Mouse (Mus musculus) CH12.LX (cell line): Measurements from ENCODE around the gene C8g. TPM values are rescaled to one million over a fixed set of nuclear protein-coding genes. Genes with fewer than 3 reads are reported as not detected.

Experiments
- DNase-seq: peaks from one replicate; pipeline ENCODE4 v3.0.0-alpha.2; 2013; ENCODE audit errors: extremely low read depth
- H3K27ac ChIP-seq: 2 replicates; pipeline ENCODE4 v1.5.1; 2012; ENCODE audit warnings: low read depth, mild to moderate bottlenecking, control low read depth, moderate library complexity; ENCODE audit not compliant: insufficient read depth
- H3K27me3 ChIP-seq: replicated peaks from 2 replicates; pipeline ENCODE3; 2012; ENCODE audit warnings: inconsistent platforms
- H3K36me3 ChIP-seq, 2 experiments: replicated peaks in 1 of 2; 2 replicates each; pipeline versions ENCODE3 to v1.6.1; 2012; ENCODE audit warnings: inconsistent platforms in 1 of 2, low read length in 1 of 2, mild to moderate bottlenecking in 1 of 2, mixed read lengths in 1 of 2, moderate library complexity in 1 of 2; ENCODE audit not compliant: control insufficient read depth in 1 of 2, insufficient read depth in 1 of 2
- H3K4me1 ChIP-seq, 2 experiments: 2 replicates each; pipeline ENCODE4 v1.6.1; 2012; ENCODE audit warnings: inconsistent platforms in 1 of 2, moderate library complexity in 1 of 2; ENCODE audit not compliant: insufficient read depth in 2 of 2, control insufficient read depth in 1 of 2
- H3K4me2 ChIP-seq: 2 replicates; pipeline ENCODE4 v1.6.1; 2012; ENCODE audit warnings: low read depth, mild to moderate bottlenecking, control low read depth; ENCODE audit not compliant: poor library complexity, insufficient read depth, severe bottlenecking
- H3K4me3 ChIP-seq, 3 experiments: fragments of 150-350 bp in 1 of 3; sonication (generic) in 1 of 3; replicated peaks in 1 of 3; 2 replicates each; pipeline versions ENCODE3 to v1.5.1; 2011 to 2012; ENCODE audit warnings: low read depth in 2 of 3, low read length in 2 of 3, mild to moderate bottlenecking in 2 of 3, moderate library complexity in 2 of 3, control low read depth in 1 of 3, improper control_type of control experiment in 1 of 3, inconsistent platforms in 1 of 3, mixed read lengths in 1 of 3; ENCODE audit not compliant: poor library complexity in 1 of 3
- H3K79me2 ChIP-seq: replicated peaks from 2 replicates; pipeline ENCODE4 v1.6.1; 2012; ENCODE audit warnings: mild to moderate bottlenecking, moderate library complexity; ENCODE audit not compliant: control insufficient read depth, poor library complexity, insufficient read depth, severe bottlenecking; ENCODE audit errors: extremely low read depth
- H3K9ac ChIP-seq: 2 replicates; pipeline ENCODE4 v1.6.1; 2012; ENCODE audit warnings: low read depth, mild to moderate bottlenecking, control low read depth, moderate library complexity; ENCODE audit not compliant: insufficient read depth
- H3K9me3 ChIP-seq: replicated peaks from 2 replicates; pipeline ENCODE3; 2012; ENCODE audit warnings: low read length, inconsistent platforms, mixed read lengths
- CTCF ChIP-seq, 2 experiments: IDR thresholded peaks in 1 of 2; conservative IDR thresholded peaks in 1 of 2; 2 replicates each; pipeline ENCODE4 v1.5.1; 2011 to 2012; ENCODE audit warnings: low read depth in 2 of 2, low read length in 2 of 2, improper control_type of control experiment in 1 of 2, inconsistent platforms in 1 of 2, mild to moderate bottlenecking in 1 of 2, moderate library complexity in 1 of 2
- E2F4 ChIP-seq: IDR thresholded peaks from 2 replicates; pipeline ENCODE4 v1.6.1; 2011; ENCODE audit warnings: low read depth, low read length, improper control_type of control experiment; ENCODE audit not compliant: insufficient replicate concordance
- ELF1 ChIP-seq: IDR thresholded peaks from 2 replicates; pipeline ENCODE4 v1.6.1; 2014; ENCODE audit warnings: low read depth, mild to moderate bottlenecking, inconsistent platforms, low read length, improper control_type of control experiment
- EP300 ChIP-seq: IDR thresholded peaks from 2 replicates; pipeline ENCODE4 v1.6.1; 2011; ENCODE audit warnings: low read length, improper control_type of control experiment
- ETS1 ChIP-seq: conservative IDR thresholded peaks from 2 replicates; pipeline ENCODE4 v1.6.1; 2012; ENCODE audit warnings: low read depth, mild to moderate bottlenecking, inconsistent platforms, low read length, improper control_type of control experiment, moderate library complexity
- GABPA ChIP-seq: IDR thresholded peaks from 2 replicates; pipeline ENCODE4 v1.6.1; 2012; ENCODE audit warnings: low read depth, low read length, improper control_type of control experiment, inconsistent platforms; ENCODE audit not compliant: insufficient replicate concordance
- HCFC1 ChIP-seq: IDR thresholded peaks from 2 replicates; pipeline ENCODE4 v1.6.1; 2012; ENCODE audit warnings: low read depth, mild to moderate bottlenecking, inconsistent platforms, low read length, improper control_type of control experiment
- JUN ChIP-seq: IDR thresholded peaks from 2 replicates; pipeline ENCODE4 v1.6.1; 2011; ENCODE audit warnings: low read depth, mild to moderate bottlenecking, low read length, improper control_type of control experiment, moderate library complexity; ENCODE audit not compliant: insufficient read depth
- KAT2A ChIP-seq: IDR thresholded peaks from 2 replicates; pipeline ENCODE4 v1.6.1; 2012; ENCODE audit warnings: low read length, improper control_type of control experiment, inconsistent platforms; ENCODE audit not compliant: insufficient replicate concordance
- MAX ChIP-seq: IDR thresholded peaks from 2 replicates; pipeline ENCODE4 v1.6.1; 2011; ENCODE audit warnings: low read length, improper control_type of control experiment
- MAZ ChIP-seq: IDR thresholded peaks from 2 replicates; pipeline ENCODE4 v1.6.1; 2012; ENCODE audit warnings: low read depth, mild to moderate bottlenecking, inconsistent platforms, low read length, improper control_type of control experiment, moderate library complexity
- MEF2A ChIP-seq: IDR thresholded peaks from 2 replicates; pipeline ENCODE4 v1.6.1; 2014; ENCODE audit warnings: low read depth, mild to moderate bottlenecking, inconsistent platforms, low read length, improper control_type of control experiment, borderline replicate concordance
- MXI1 ChIP-seq: IDR thresholded peaks from 2 replicates; pipeline ENCODE4 v1.6.1; 2011; ENCODE audit warnings: mild to moderate bottlenecking, low read depth, low read length, improper control_type of control experiment
- MYC ChIP-seq: IDR thresholded peaks from 2 replicates; pipeline ENCODE4 v1.6.1; 2011; ENCODE audit warnings: low read depth, mild to moderate bottlenecking, improper control_type of control experiment, low read length
- NELFE ChIP-seq: IDR thresholded peaks from 2 replicates; pipeline ENCODE4 v1.6.1; 2011; ENCODE audit warnings: low read depth, low read length, improper control_type of control experiment
- POLR2AphosphoS2 ChIP-seq: IDR thresholded peaks from 2 replicates; pipeline ENCODE4 v1.6.1; 2011; ENCODE audit warnings: low read depth, low read length, improper control_type of control experiment
- RAD21 ChIP-seq: IDR thresholded peaks from 2 replicates; pipeline ENCODE4 v1.6.1; 2011; ENCODE audit warnings: low read depth, mild to moderate bottlenecking, low read length, improper control_type of control experiment, moderate library complexity
- RCOR1 ChIP-seq: conservative IDR thresholded peaks from 2 replicates; pipeline ENCODE4 v1.6.1; 2012; ENCODE audit warnings: low read depth, mild to moderate bottlenecking, inconsistent platforms, low read length, improper control_type of control experiment
- SMC3 ChIP-seq: IDR thresholded peaks from 2 replicates; pipeline ENCODE4 v1.6.1; 2011; ENCODE audit warnings: low read depth, low read length, improper control_type of control experiment
- UBTF ChIP-seq: IDR thresholded peaks from 2 replicates; pipeline ENCODE4 v1.6.1; 2012; ENCODE audit warnings: low read depth, mild to moderate bottlenecking, inconsistent platforms, low read length, improper control_type of control experiment, moderate library complexity
- USF1 ChIP-seq: IDR thresholded peaks from 2 replicates; pipeline ENCODE4 v1.6.1; 2014; ENCODE audit warnings: low read depth, mild to moderate bottlenecking, inconsistent platforms, low read length, improper control_type of control experiment
- ZC3H11A ChIP-seq: IDR thresholded peaks from 2 replicates; pipeline ENCODE4 v1.6.1; 2012; ENCODE audit warnings: low read depth, mild to moderate bottlenecking, inconsistent platforms, low read length, improper control_type of control experiment
- ZKSCAN1 ChIP-seq: IDR thresholded peaks from 2 replicates; pipeline ENCODE4 v1.6.1; 2012; ENCODE audit warnings: low read depth, inconsistent platforms, low read length, improper control_type of control experiment, borderline replicate concordance
- ZNF384 ChIP-seq: IDR thresholded peaks from 2 replicates; pipeline ENCODE4 v1.6.1; 2012; ENCODE audit warnings: low read depth, low read length, improper control_type of control experiment, inconsistent platforms
- dilution Hi-C: fragments of 300-500 bp; cut with MboI; formaldehyde crosslinking; loops from 2 replicates; pipeline ENCODE4 v1.14.3; 2020; ENCODE audit warnings: low sequenced_read_pairs; ENCODE audit not compliant: extremely low pct_unique_long_range_greater_than_20kb, extremely low pct_ligation_motif_present
- in situ Hi-C: fragments of 300-500 bp; cut with MboI; formaldehyde crosslinking; loops from 3 replicates; pipeline ENCODE4 v1.14.3; 2019; ENCODE audit warnings: low sequenced_read_pairs, low pct_ligation_motif_present, low pct_unique_long_range_greater_than_20kb, mixed read lengths
- polyA plus RNA-seq: library from polyadenylated mRNA; unstranded; fragments of >175 nt; gene quantifications from 2 replicates; pipeline ENCODE4 v1.2.1, GENCODE M21; 2012; ENCODE audit warnings: low read depth; ENCODE audit not compliant: insufficient read length
- total RNA-seq, 2 experiments: library from RNA; depleted of rRNA; stranded (reverse); fragments of 300-350 nt in 1 of 2; fragments of >200 nt in 1 of 2; gene quantifications; 2 replicates each; pipeline ENCODE4 v1.2.3; 2012 to 2014

The C8g gene
- total and polyA plus RNA-seq, 3 experiments, result 1.2 to 2.7 (median 1.7) TPM

- no peak overlapping the region for H3K4me3 ChIP-seq
- H3K9ac ChIP-seq, result no peak overlapping the region
- H3K27me3 ChIP-seq, result no peaks in the 10 kb centered on the region
- no peak for TF ChIP-seq NELFE
- TF ChIP-seq MYC, result no peak
- TF ChIP-seq MEF2A, result no peak
- no peak for TF ChIP-seq ZKSCAN1
- no peak for TF ChIP-seq EP300
- no peak for TF ChIP-seq ZC3H11A
- TF ChIP-seq ETS1, result no peak
- no peak for TF ChIP-seq MAZ
- TF ChIP-seq RAD21, result peak; percentile 47
- no peak for TF ChIP-seq ELF1
- no peak for TF ChIP-seq USF1
- no peak for TF ChIP-seq MXI1
- no peak for TF ChIP-seq KAT2A
- no peak for TF ChIP-seq MAX
- no peak for TF ChIP-seq GABPA
- TF ChIP-seq SMC3, result peak; percentile 33
- no peak for TF ChIP-seq E2F4
- no peak for TF ChIP-seq RCOR1
- no peak for TF ChIP-seq ZNF384
- peak in 1 of 2 experiments; percentile 59; a peak in 2 of 4 replicates for TF ChIP-seq CTCF (conservative IDR thresholded peaks at IDR 0.05 in 1 of 2, IDR thresholded peaks at IDR 0.05 in 1 of 2; ENCODE audit: low read depth in 2 of 2, low read length in 2 of 2)
- TF ChIP-seq POLR2AphosphoS2, result no peak
- no peak for TF ChIP-seq UBTF
- TF ChIP-seq JUN, result no peak
- TF ChIP-seq HCFC1, result no peak
- TF ChIP-seq, all 38 proteins: peak for 3
- Histone ChIP-seq H3K79me2 (peaks cover 8% of the 10 kb centered on the region; the same call in 1 of the 2 replicates), H3K36me3 (peaks cover 16 to 20% of the 10 kb centered on the region in 2 experiments), H3K4me2 (no peak overlapping the region), H3K9me3 (no peaks in the 10 kb centered on the region), H3K4me1 (peaks cover 15 to 40% of the 10 kb centered on the region in 2 experiments), H3K27ac (no peak overlapping the region)
- DNase-seq, result no peak
- in situ Hi-C loops (no loop called here), dilution Hi-C loops (no loop called here)
Measured at GRCm38 (mm10) chr2:25498622-25499478, 2.7 kb downstream of the C8g start.
